Mouse (Mus musculus): ENCODE results near the gene Dguok. TPM values are rescaled to one million over a fixed set of nuclear protein-coding genes. Genes with fewer than 3 reads are reported as not detected.
A peak's percentile ranks its signal among the peaks of the same experiment; 100 is the strongest.

Gene Dguok
- polyA plus RNA-seq (2015; fragmentation: Nextera tagmentation; extraction: Ambion mirVana) = 48.2 and 61.0 TPM in 2 replicates

- Histone ChIP-seq H3K27me3 (no peaks in the 10 kb centered on the region), H3K27ac (peak within 1 kb of the TSS; percentile 97), H3K4me2 (peak within 1 kb of the TSS; percentile 85), H3K4me1 (replicated peaks) (peaks cover 24% of the 10 kb centered on the region), H3K4me3 (peak within 1 kb of the TSS; percentile 70), H3K9me3 (replicated peaks) (no peaks in the 10 kb centered on the region), H3K9ac (peak within 1 kb of the TSS; percentile 83), H3K36me3 (no peaks in the 10 kb centered on the region)
- under 1% methylated on average over 54 of the region's 54 CpGs for WGBS
- ATAC-seq (replicated peaks; ENCODE audit: insufficient number of reproducible peaks, insufficient read depth, low FRiP score, low read depth) = peak; percentile 98
Observed at GRCm38 (mm10) chr6:83506258-83507167, at the start of gene Dguok. Dguok (minus strand) TSS chr6:83506969.

GRCm38 (mm10) chr6:83555972-83556371, 49.2 kb upstream of the Dguok start:
- Histone ChIP-seq H3K4me1 (replicated peaks) (peaks cover 26% of the 10 kb centered on the region), H3K27me3 (no peaks in the 10 kb centered on the region), H3K9ac (no peak overlapping the region), H3K36me3 (peaks cover 19% of the 10 kb centered on the region), H3K4me2 (no peak overlapping the region), H3K9me3 (replicated peaks) (no peaks in the 10 kb centered on the region), H3K27ac (peak overlapping the region; percentile 63), H3K4me3 (no peak overlapping the region)
- 36% methylated on average over 6 of the region's 6 CpGs for WGBS
- no peak; the same call in 1 of the 2 replicates for ATAC-seq (replicated peaks; ENCODE audit: insufficient number of reproducible peaks, insufficient read depth, low FRiP score, low read depth)

GRCm38 (mm10) chr6:83548346-83548745, 41.6 kb upstream of the Dguok start:
- H3K36me3 ChIP-seq = peaks cover 18% of the 10 kb centered on the region
- no peak overlapping the region for H3K27ac ChIP-seq
- 56% methylated on average over 5 of the region's 5 CpGs for WGBS
- H3K4me3 ChIP-seq = no peak overlapping the region
- no peaks in the 10 kb centered on the region for H3K9me3 ChIP-seq (replicated peaks)
- no peak for ATAC-seq (replicated peaks; ENCODE audit: insufficient number of reproducible peaks, insufficient read depth, low FRiP score, low read depth)
- H3K9ac ChIP-seq = no peak overlapping the region
- H3K4me1 ChIP-seq (replicated peaks) = no peaks in the 10 kb centered on the region
- H3K27me3 ChIP-seq = no peaks in the 10 kb centered on the region
- no peak overlapping the region for H3K4me2 ChIP-seq

GRCm38 (mm10) chr6:83545778-83546177, 39.0 kb upstream of the Dguok start:
- peaks cover 10% of the 10 kb centered on the region for H3K36me3 ChIP-seq
- no peak for ATAC-seq (replicated peaks; ENCODE audit: insufficient number of reproducible peaks, insufficient read depth, low FRiP score, low read depth)
- H3K4me3 ChIP-seq = no peak overlapping the region
- H3K9ac ChIP-seq = no peak overlapping the region
- WGBS = 91% methylated on average over 3 of the region's 3 CpGs
- H3K27ac ChIP-seq = no peak overlapping the region
- no peaks in the 10 kb centered on the region for H3K27me3 ChIP-seq
- H3K9me3 ChIP-seq (replicated peaks) = no peaks in the 10 kb centered on the region
- H3K4me2 ChIP-seq = no peak overlapping the region
- H3K4me1 ChIP-seq (replicated peaks) = peaks cover 19% of the 10 kb centered on the region

GRCm38 (mm10) chr6:83541756-83542456, 35.1 kb upstream of the Dguok start:
- Histone ChIP-seq H3K27ac (peak overlapping the region; percentile 89), H3K4me2 (peak overlapping the region; percentile 14; the same call in 1 of the 2 replicates), H3K36me3 (peaks cover 3% of the 10 kb centered on the region; the same call in 1 of the 2 replicates), H3K9ac (no peak overlapping the region), H3K9me3 (replicated peaks) (no peaks in the 10 kb centered on the region), H3K4me1 (replicated peaks) (peaks cover 25% of the 10 kb centered on the region), H3K27me3 (no peaks in the 10 kb centered on the region), H3K4me3 (no peak overlapping the region)
- ATAC-seq (replicated peaks; ENCODE audit: insufficient number of reproducible peaks, insufficient read depth, low FRiP score, low read depth) = peak; percentile 86
- WGBS = 43% methylated on average over 11 of the region's 11 CpGs

- H3K27me3 ChIP-seq = no peaks in the 10 kb centered on the region
- no peak overlapping the region for H3K9ac ChIP-seq
- ATAC-seq (replicated peaks; ENCODE audit: insufficient number of reproducible peaks, insufficient read depth, low FRiP score, low read depth) = no peak
- no peak overlapping the region for H3K4me2 ChIP-seq
- H3K9me3 ChIP-seq (replicated peaks) = no peaks in the 10 kb centered on the region
- H3K27ac ChIP-seq = peak overlapping the region; percentile 11
- no peaks in the 10 kb centered on the region for H3K36me3 ChIP-seq
- no peak overlapping the region for H3K4me3 ChIP-seq
- WGBS = 47% methylated on average over 4 of the region's 4 CpGs
- peaks cover 25% of the 10 kb centered on the region for H3K4me1 ChIP-seq (replicated peaks)
Observed at GRCm38 (mm10) chr6:83540017-83540416, 33.2 kb upstream of the Dguok start.

- Histone ChIP-seq H3K9me3 (replicated peaks) (no peaks in the 10 kb centered on the region), H3K36me3 (no peaks in the 10 kb centered on the region), H3K27me3 (no peaks in the 10 kb centered on the region; the same call in 1 of the 2 replicates), H3K4me1 (replicated peaks) (peaks cover 12% of the 10 kb centered on the region), H3K4me2 (no peak overlapping the region), H3K27ac (no peak overlapping the region; the same call in 1 of the 2 replicates), H3K9ac (no peak overlapping the region), H3K4me3 (no peak overlapping the region)
- 48% methylated on average over 6 of the region's 6 CpGs for WGBS
- ATAC-seq (replicated peaks; ENCODE audit: insufficient number of reproducible peaks, insufficient read depth, low FRiP score, low read depth) = no peak
Observed at GRCm38 (mm10) chr6:83536795-83537059, 30.0 kb upstream of the Dguok start.

GRCm38 (mm10) chr6:83536028-83536794, 29.4 kb upstream of the Dguok start, which contains the start of gene Actg2:
Actg2 (minus strand) TSS chr6:83536265.
- no peak for ATAC-seq (replicated peaks; ENCODE audit: insufficient number of reproducible peaks, insufficient read depth, low FRiP score, low read depth)
- Histone ChIP-seq H3K27me3 (no peaks in the 10 kb centered on the region; the same call in 1 of the 2 replicates), H3K36me3 (no peaks in the 10 kb centered on the region), H3K4me1 (replicated peaks) (peaks cover 8% of the 10 kb centered on the region; the same call in 1 of the 2 replicates), H3K4me2 (no peak within 1 kb of the TSS), H3K27ac (no peak within 1 kb of the TSS; the same call in 1 of the 2 replicates), H3K9ac (no peak within 1 kb of the TSS), H3K9me3 (replicated peaks) (no peaks in the 10 kb centered on the region), H3K4me3 (no peak within 1 kb of the TSS)
- WGBS = 69% methylated on average over 12 of the region's 12 CpGs

- no peaks in the 10 kb centered on the region for H3K36me3 ChIP-seq
- no peak for ATAC-seq (replicated peaks; ENCODE audit: insufficient number of reproducible peaks, insufficient read depth, low FRiP score, low read depth)
- H3K4me1 ChIP-seq (replicated peaks) = no peaks in the 10 kb centered on the region
- no peak overlapping the region for H3K4me2 ChIP-seq
- no peak overlapping the region for H3K4me3 ChIP-seq
- H3K27me3 ChIP-seq = no peaks in the 10 kb centered on the region; the same call in 1 of the 2 replicates
- no peaks in the 10 kb centered on the region for H3K9me3 ChIP-seq (replicated peaks)
- H3K9ac ChIP-seq = no peak overlapping the region
- H3K27ac ChIP-seq = no peak overlapping the region
- WGBS = 70% methylated on average over 2 of the region's 2 CpGs
Observed at GRCm38 (mm10) chr6:83532608-83533007, 25.8 kb upstream of the Dguok start.

GRCm38 (mm10) chr6:83523194-83523593, 16.4 kb upstream of the Dguok start:
- WGBS = 26% methylated on average over 6 of the region's 6 CpGs
- H3K9ac ChIP-seq = no peak overlapping the region
- H3K4me2 ChIP-seq = no peak overlapping the region
- no peak for ATAC-seq (replicated peaks; ENCODE audit: insufficient number of reproducible peaks, insufficient read depth, low FRiP score, low read depth)
- no peaks in the 10 kb centered on the region for H3K36me3 ChIP-seq
- H3K27ac ChIP-seq = no peak overlapping the region
- peaks cover 9% of the 10 kb centered on the region; the same call in 1 of the 2 replicates for H3K4me1 ChIP-seq (replicated peaks)
- H3K27me3 ChIP-seq = no peaks in the 10 kb centered on the region
- H3K9me3 ChIP-seq (replicated peaks) = no peaks in the 10 kb centered on the region
- H3K4me3 ChIP-seq = no peak overlapping the region

- Histone ChIP-seq H3K36me3 (no peaks in the 10 kb centered on the region), H3K27ac (no peak overlapping the region), H3K9ac (no peak overlapping the region), H3K4me2 (no peak overlapping the region), H3K4me3 (no peak overlapping the region), H3K9me3 (replicated peaks) (no peaks in the 10 kb centered on the region), H3K4me1 (replicated peaks) (peaks cover 9% of the 10 kb centered on the region; the same call in 1 of the 2 replicates), H3K27me3 (no peaks in the 10 kb centered on the region)
- WGBS = 25% methylated on average over 6 of the region's 6 CpGs
- ATAC-seq (replicated peaks; ENCODE audit: insufficient number of reproducible peaks, insufficient read depth, low FRiP score, low read depth) = no peak; the same call in 1 of the 2 replicates
Observed at GRCm38 (mm10) chr6:83521784-83522183, 15.0 kb upstream of the Dguok start.

Data from heart, embryonic 15.5 days (tissue).